Mouse (Mus musculus) spleen, embryonic (tissue): ENCODE measurements around the gene Trpm8.

Experiments
- CTCF ChIA-PET: fragments of 350-600 bp; sonication (Branson Sonifier 250); formaldehyde crosslinking; loops from one replicate; lab custom pipeline; 2022; lab: Charles Lee

Trpm8 gene

DNA sequence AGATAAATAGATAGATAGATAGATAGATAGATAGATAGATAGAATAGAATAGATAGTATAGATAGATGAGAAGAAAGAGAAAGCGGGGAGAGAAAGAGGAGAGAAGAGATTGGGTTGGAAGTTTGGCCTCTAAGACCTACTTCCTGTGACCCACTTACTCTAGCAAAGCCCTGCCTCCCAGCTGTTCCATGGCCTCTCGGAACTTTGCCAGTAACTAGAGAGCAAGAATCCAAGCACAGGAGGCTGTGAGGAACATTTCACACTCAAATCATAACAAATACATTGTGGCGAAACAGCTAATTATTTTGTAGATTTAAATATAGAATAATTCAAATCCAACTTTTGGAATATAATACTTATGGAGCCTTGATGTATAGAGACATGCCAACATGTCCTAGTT is 65.2 kb downstream of the Trpm8 start:
- CTCF ChIA-PET: no interaction called here

- CTCF ChIA-PET: no interaction called here
Observed at GRCm38 (mm10) chr1:88345580-88345979, 68.1 kb downstream of the Trpm8 start.

GRCm38 (mm10) chr1:88348496-88349005 is 71.1 kb downstream of the Trpm8 start:
- CTCF ChIA-PET: no interaction called here

DNA sequence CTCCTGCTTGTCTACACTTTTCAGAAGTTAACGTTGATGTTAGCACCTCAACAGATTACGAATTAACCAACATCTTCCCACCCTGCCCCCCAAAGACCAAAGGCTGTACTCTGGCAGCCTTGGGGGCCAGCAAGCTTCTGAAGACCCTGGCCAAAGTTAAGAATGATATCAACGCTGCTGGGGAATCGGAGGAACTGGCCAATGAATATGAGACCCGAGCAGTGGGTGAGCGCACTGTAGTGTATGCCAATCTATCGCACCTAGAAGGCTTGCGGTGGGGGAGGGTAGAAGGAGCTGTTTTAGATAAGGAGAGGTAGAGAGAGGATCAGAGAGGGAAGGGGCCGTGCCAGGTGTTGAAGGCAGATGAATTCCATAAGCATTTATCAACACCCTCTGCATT is 73.3 kb downstream of the Trpm8 start:
- CTCF ChIA-PET: no interaction called here

DNA sequence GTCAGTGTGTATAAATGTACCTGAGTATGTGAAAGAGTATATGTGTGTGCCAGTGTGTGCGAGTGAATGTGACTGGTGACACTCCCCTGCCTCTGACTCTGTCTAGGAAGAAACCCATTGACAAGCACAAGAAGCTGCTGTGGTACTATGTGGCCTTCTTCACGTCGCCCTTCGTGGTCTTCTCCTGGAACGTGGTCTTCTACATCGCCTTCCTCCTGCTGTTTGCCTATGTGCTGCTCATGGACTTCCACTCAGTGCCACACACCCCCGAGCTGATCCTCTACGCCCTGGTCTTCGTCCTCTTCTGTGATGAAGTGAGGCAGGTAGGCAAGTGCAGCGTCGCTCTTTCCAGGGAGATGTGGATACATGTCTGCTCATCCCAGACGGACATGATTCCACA is 77.6 kb downstream of the Trpm8 start:
- CTCF ChIA-PET: no interaction called here

GRCm38 (mm10) chr1:88355681-88356080 is 78.2 kb downstream of the Trpm8 start:
- CTCF ChIA-PET: no interaction called here

DNA sequence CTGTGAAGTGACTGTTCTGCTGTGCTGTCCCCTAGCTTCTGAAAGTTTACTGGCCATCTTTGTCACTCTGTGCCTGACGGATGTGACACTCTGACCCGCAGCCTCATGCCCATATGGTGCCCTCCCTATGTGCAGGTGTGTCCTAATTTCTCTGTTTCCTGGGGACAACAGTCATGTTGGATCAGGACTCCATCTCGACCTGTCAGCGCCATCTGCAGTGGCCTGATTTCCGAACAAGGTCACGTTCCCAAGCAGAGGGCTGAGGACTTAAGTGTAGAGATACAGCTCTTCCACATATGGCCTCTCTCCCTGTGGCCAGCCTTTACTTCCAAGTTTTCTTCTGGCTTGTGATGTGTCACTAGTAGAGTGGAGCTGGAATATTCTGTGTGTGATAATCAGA is 79.2 kb downstream of the Trpm8 start:
- CTCF ChIA-PET: no interaction called here

DNA sequence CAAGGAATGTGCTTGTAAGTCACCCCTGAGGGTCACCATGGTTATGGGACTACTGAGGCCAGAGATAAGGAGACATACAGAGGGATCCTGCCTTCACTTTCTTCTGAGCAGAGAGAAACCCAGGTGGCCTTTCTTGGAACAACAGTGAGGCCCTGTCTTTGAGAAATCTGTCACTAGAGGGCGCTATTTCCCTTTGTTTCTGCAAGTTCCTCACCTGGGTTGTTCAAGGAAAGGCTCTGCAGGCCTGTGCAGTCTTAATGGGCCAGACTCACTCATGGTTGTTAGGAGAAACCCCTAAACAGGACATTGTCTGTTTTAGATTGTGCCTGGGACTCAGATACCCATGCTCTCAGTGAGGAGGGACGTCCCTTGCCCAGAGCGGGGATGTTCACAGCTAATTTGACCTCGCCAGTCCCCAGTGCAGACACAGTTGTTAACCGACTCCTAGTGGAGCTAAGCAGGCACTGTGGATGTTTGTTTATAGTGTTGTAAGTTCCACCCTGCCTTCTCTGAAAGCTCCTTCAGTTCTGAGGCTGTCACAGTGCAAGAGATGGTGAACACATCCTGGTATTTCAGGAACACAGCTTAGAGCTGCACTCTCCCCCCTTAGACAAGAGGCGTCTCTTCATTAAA is 80.1 kb downstream of the Trpm8 start:
- CTCF ChIA-PET: interaction anchor here (0.6 kb wide), 1 partner anchor 350 kb away, joined by 6 read pairs; no protein-coding TSS in a partner anchor

DNA sequence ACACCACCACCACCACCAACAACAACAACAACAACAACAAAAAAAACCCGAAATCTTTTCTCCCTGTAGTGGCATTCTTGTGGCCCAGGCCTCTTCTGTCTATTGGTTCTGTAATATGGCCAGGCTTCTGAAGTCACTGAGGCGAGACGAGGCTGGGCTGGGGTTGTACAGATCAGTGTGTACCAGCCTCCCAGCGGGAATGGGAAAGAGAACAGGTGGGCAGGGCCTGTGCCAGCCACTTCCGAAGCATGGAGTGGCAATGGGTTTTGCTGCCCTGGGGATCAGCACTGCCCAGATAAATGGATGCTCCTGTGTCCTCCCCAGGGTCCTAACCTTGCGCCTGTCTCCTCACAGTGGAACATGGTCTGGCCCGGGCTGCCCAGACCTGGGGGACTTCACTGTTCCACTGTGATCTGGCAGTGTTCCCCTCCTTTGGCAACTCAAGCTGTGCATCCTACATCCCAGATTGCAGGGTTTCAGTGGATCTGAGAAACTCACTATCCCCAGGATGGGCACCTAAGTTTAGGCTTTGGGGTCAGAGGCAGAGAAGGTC is 80.7 kb downstream of the Trpm8 start:
- CTCF ChIA-PET: interaction anchor here (0.6 kb wide), 1 partner anchor 349 kb away, joined by 6 read pairs; no protein-coding TSS in a partner anchor

- CTCF ChIA-PET: no interaction called here
Observed at GRCm38 (mm10) chr1:88361085-88361484, 83.6 kb downstream of the Trpm8 start.

DNA sequence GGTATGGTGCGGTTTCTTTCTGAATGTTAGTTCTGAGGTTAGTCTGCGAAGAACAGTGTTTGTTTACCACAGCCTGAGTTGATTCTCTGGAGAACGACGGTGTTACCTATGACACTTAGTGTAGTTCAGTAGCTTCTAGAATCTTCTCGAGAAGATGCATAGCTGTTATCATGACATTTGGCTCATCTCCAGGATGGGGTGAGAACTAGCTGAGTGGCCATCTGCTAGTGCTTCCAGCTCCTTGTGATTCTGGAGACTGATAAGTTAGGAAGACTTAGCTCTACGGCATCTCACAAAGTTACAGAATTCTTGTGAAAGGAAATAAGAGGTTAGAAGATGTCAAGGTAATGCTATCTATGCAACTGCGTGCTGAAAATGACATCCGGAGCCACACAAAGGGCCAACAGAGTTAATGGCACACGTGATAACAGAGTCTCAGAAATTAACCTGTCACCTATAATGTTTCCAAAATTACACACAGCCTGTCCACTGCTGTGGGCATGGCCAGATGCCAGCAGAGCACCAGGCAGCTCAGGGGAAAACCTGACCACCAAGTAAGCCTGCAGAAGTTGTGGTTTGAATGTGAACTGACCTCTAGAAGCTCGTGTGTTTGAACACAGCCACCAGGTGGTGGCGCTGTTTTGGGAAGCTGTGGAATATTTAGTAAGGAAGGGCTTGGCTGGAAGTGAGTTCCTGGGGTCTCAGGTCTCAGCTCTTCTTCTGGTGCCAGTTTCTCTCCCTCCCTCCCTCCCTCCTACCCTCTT is 89.6 kb downstream of the Trpm8 start:
- CTCF ChIA-PET: no interaction called here

- CTCF ChIA-PET: no interaction called here
Observed at GRCm38 (mm10) chr1:88378446-88378845, 101.0 kb downstream of the Trpm8 start.

- CTCF ChIA-PET: no interaction called here
Observed at GRCm38 (mm10) chr1:88391632-88392031, 114.2 kb downstream of the Trpm8 start.

- CTCF ChIA-PET: no interaction called here
Observed at GRCm38 (mm10) chr1:88393321-88393720, 115.9 kb downstream of the Trpm8 start.

DNA sequence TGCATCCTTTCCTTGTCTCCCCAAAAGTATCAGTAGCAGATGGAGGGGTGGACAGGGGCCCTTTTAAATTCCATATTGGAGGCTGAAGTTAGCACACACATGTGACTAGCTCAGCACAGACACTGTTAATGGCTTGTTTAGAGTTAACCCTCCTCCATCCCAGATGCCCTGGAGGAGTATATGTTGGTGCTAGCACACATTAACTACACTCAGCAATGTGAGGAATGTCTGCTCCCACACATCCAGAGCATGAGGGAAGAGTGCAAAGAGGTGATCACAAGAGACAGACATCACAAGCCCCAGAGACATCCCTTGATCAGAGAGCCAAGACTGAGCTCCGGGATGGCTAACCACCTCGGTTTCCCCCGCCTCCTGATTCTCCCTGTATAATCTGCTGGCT is 125.9 kb downstream of the Trpm8 start:
- CTCF ChIA-PET: no interaction called here

GRCm38 (mm10) chr1:88406078-88406806 is 128.8 kb downstream of the Trpm8 start:
- CTCF ChIA-PET: no interaction called here

DNA sequence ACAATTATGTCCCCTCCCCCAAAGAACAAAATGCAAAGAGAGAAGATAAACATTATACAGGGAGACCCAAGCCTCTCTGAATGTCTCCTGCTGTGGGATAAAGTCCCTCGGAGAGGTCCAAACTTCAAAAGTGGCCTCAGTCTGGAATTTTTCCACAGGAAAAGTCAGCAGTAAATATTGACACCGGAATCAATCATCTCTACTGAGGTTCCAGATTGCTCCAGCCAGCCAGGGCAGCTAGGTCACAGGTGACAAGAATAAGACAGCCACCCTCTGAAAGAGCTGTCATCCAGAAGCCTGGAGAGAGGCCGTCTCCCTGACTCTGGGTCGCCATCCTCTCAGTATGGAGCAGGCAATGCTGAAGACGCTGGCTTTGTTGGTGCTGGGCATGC is 129.3 kb downstream of the Trpm8 start, which contains the start of gene Spp2:
TSS of gene Spp2 (plus strand) at position 155 of the 392 bp plus-strand sequence.
- CTCF ChIA-PET: no interaction called here

DNA sequence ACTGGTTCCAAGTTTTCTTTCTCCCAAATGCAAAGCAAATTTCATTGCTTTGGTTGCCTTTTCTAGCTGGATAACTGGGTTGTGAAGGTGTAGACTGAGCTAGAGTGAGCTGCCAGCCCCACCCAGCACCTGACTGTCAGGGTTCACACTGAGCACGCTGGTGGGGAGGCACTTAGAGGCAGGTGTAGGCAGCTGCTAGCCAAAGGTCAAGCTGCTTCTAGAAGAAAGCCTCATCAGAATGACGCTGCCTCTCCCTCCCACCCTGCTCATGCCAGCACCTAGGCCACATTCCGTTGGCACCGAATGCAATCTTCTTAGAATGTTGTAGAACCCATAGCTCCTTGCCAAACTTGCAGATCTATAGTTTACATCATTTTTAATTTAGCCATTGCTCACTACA is 130.9 kb downstream of the Trpm8 start:
- CTCF ChIA-PET: no interaction called here

- CTCF ChIA-PET: no interaction called here
Observed at GRCm38 (mm10) chr1:88412013-88412412, 134.6 kb downstream of the Trpm8 start.

DNA sequence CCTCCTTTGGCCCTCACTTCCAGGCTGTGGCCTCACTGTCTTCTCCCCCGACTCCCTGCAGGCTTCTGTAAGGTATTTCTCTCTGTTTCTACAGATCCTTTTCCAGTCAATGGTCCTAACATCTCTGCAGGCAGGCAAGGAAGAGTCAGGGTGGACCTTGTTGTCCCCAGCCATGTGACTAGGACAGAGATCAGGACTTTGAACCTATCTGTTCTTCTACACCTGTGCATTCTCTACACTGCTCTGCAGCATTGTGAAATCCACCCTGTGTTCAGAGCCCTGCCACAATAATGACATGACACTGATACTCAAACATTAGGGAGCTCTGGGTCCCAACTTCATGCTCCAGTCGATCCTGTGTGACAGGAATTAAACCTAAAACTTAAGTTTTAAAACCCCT is 141.5 kb downstream of the Trpm8 start:
- CTCF ChIA-PET: no interaction called here

DNA sequence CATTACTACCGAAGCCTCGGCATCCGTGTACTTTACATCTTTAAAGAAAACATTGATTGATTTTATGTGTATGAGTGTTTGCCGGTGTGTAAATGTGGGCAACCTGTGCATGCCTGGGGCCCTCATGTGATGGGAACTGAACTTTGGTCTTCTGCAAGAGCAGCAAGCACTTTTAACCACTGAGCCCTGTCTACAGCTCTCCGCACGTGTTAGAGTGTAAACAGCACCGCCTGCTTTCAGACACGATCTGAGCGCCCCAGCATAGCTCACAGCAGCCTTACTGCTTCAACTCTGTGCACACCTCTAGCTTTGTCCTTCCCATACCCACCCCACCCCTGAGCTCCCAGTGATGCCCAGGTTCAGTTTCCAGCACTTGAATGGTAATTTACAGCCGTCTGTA is 144.6 kb downstream of the Trpm8 start:
- CTCF ChIA-PET: no interaction called here

GRCm38 (mm10) chr1:88422846-88423395 is 145.5 kb downstream of the Trpm8 start:
- CTCF ChIA-PET: no interaction called here
